Mouse (Mus musculus) heart, embryonic 14.5 days (tissue): Measurements from ENCODE around the gene Grik3. TPM values are rescaled to one million over a fixed set of nuclear protein-coding genes. Genes with fewer than 3 reads are reported as not detected.

Experiments
- ATAC-seq: fragments of 200-750 bp; cut with Nextera tagmentation; 2 replicates; pipeline ENCODE4 v1.8.0; 2017; ENCODE audit warnings: low read depth, moderate TSS enrichment; ENCODE audit not compliant: insufficient number of reproducible peaks, insufficient read depth, low FRiP score
- H3K27ac ChIP-seq, 2 experiments: fragments of 200-500 bp in 1 of 2; fragments of 300-500 bp in 1 of 2; sonication (generic) in 1 of 2; replicated peaks in 1 of 2; 2 replicates each; pipeline ENCODE4 v1.5.1; 2012 to 2014; ENCODE audit warnings: low read depth in 2 of 2, low read length in 2 of 2, control low read depth in 1 of 2, mild to moderate bottlenecking in 1 of 2, mixed read lengths in 1 of 2; ENCODE audit not compliant: control insufficient read depth in 1 of 2, insufficient read depth in 1 of 2
- H3K27me3 ChIP-seq: fragments of 300-500 bp; sonication (generic); 2 replicates; pipeline ENCODE4 v1.6.1; 2014; ENCODE audit warnings: mild to moderate bottlenecking, low read length, control low read depth; ENCODE audit not compliant: control insufficient read depth, insufficient read depth
- H3K36me3 ChIP-seq: fragments of 300-500 bp; sonication (generic); 2 replicates; pipeline ENCODE4 v1.6.1; 2014; ENCODE audit warnings: mild to moderate bottlenecking, control low read depth, low read length, mixed read lengths; ENCODE audit not compliant: control insufficient read depth, insufficient read depth
- H3K4me1 ChIP-seq, 2 experiments: fragments of 200-500 bp in 1 of 2; fragments of 300-500 bp in 1 of 2; sonication (generic) in 1 of 2; 2 replicates each; pipeline ENCODE4 v1.6.1; 2012 to 2014; ENCODE audit warnings: low read length in 2 of 2, control low read depth in 1 of 2, mixed read lengths in 1 of 2; ENCODE audit not compliant: control insufficient read depth in 2 of 2, insufficient read depth in 2 of 2
- H3K4me2 ChIP-seq: fragments of 300-500 bp; sonication (generic); 2 replicates; pipeline ENCODE4 v1.6.1; 2014; ENCODE audit warnings: mild to moderate bottlenecking, low read length
- H3K4me3 ChIP-seq, 2 experiments: fragments of 200-500 bp in 1 of 2; fragments of 300-500 bp in 1 of 2; sonication (generic) in 1 of 2; 2 replicates each; pipeline ENCODE4 v1.5.1; 2012 to 2014; ENCODE audit warnings: low read length in 2 of 2, mild to moderate bottlenecking in 2 of 2, control low read depth in 1 of 2, low read depth in 1 of 2, moderate library complexity in 1 of 2; ENCODE audit not compliant: control insufficient read depth in 1 of 2, insufficient read depth in 1 of 2
- H3K9ac ChIP-seq: fragments of 300-500 bp; sonication (generic); 2 replicates; pipeline ENCODE4 v1.6.1; 2014; ENCODE audit warnings: mild to moderate bottlenecking, low read length
- H3K9me3 ChIP-seq: fragments of 300-500 bp; sonication (generic); 2 replicates; pipeline ENCODE4 v1.6.1; 2016; ENCODE audit warnings: low read length, control low read depth; ENCODE audit not compliant: control insufficient read depth
- WGBS: fragments of 180-500 bp; shearing (Covaris S2); extraction: QIAGEN DNeasy Blood & Tissue Kit; methylation state at CpG from one replicate; pipeline ENCODE4 v1.1.7; 2014; 5-methylcytosine and 5-hydroxymethylcytosine counted together
- polyA plus RNA-seq: library from polyadenylated mRNA; unstranded; fragments of >200 nt; fragmentation: Nextera tagmentation; extraction: Ambion mirVana; gene quantifications from 2 replicates; pipeline ENCODE4 v1.2.1, GENCODE M21; 2014

The Grik3 gene
- polyA plus RNA-seq, 1 experiment from 2014 or later, result 0.22 TPM

DNA sequence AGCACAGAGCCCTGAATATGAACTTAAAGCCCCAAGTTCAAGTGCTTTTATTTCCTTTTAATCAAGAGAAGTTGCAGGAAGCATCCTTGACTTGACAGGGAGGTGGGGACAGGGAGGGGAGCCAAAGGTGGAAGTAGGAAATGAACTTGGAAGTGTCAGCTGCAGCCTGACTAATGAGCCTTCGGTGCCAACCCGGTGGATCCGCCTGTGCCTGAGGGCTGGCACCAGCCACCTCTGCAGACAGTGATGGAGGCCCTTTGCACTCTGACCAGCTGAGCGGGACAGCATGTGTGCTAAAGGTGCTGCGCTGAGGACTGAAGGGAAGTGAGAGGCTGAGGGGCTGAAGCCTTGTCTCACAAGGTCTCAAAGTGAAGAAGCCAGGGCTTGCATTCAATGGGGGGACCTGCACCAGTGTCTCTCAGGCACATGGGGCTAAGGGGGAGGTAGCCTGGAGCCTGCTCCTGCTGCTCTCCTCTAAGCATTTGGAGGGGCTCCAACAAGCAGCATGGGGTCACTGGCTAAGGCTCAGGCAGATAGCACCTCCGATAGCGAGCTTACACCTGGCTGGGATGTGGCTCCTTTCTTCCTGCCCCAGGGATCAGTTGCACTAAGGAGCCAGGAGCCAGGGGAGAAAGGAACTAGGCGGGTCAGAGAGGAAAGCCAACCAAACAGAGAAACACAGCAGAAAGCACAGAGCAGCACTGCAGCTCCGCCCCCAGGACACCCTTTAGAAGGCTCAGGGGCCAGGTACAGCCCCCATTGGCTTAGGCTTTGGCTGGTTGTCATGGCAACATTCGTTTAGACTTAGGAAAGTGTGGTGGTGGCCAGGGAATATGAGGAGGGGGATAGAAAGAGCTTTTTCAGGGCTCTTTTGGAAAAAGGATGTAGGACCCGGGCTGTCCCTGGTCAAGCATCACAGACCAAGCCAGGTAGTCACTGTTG lies 33.1 kb upstream of the Grik3 start:
- H3K27ac ChIP-seq, result no peak overlapping the region
- no peaks in the 10 kb centered on the region for H3K36me3 ChIP-seq
- H3K9ac ChIP-seq, result no peak overlapping the region
- H3K4me2 ChIP-seq, result no peak overlapping the region
- no peak overlapping the region for H3K4me3 ChIP-seq
- H3K27me3 ChIP-seq, result no peaks in the 10 kb centered on the region; the same call in none of the 2 replicates
- ATAC-seq, result no peak
- WGBS, result 35% methylated on average over 11 of the region's 11 CpGs
- H3K4me1 ChIP-seq, result peaks cover 0 to 2% of the 10 kb centered on the region in 2 experiments; a peak in 1 of 4 replicates
- H3K9me3 ChIP-seq, result no peaks in the 10 kb centered on the region

DNA sequence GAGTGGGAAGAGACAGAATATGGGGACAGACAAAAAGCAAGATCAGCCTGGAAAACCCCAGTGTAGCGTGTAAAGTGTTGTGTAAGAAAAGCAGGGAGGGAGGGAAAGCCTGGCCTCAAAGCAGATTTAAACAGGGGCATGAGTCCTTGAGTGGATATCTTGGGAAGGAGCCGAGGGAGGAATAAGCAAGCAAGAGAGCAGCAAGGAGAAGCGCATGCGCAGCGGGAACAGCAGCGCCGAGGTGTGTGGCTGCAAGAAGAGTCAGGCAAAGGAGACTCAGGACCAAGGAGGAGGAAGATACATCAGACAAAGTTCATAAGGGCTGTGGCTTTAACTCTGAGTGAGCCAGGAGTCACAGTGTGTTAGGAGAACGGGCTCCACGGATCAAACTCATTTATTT lies 30.7 kb upstream of the Grik3 start:
- Histone ChIP-seq H3K9me3 (no peaks in the 10 kb centered on the region), H3K27ac (no peak overlapping the region), H3K4me3 (no peak overlapping the region), H3K4me1 (no peaks in the 10 kb centered on the region), H3K27me3 (peaks cover 7% of the 10 kb centered on the region; the same call in 1 of the 2 replicates), H3K36me3 (no peaks in the 10 kb centered on the region), H3K9ac (no peak overlapping the region), H3K4me2 (no peak overlapping the region)
- ATAC-seq, result no peak
- WGBS, result 71% methylated on average over 9 of the region's 9 CpGs

DNA sequence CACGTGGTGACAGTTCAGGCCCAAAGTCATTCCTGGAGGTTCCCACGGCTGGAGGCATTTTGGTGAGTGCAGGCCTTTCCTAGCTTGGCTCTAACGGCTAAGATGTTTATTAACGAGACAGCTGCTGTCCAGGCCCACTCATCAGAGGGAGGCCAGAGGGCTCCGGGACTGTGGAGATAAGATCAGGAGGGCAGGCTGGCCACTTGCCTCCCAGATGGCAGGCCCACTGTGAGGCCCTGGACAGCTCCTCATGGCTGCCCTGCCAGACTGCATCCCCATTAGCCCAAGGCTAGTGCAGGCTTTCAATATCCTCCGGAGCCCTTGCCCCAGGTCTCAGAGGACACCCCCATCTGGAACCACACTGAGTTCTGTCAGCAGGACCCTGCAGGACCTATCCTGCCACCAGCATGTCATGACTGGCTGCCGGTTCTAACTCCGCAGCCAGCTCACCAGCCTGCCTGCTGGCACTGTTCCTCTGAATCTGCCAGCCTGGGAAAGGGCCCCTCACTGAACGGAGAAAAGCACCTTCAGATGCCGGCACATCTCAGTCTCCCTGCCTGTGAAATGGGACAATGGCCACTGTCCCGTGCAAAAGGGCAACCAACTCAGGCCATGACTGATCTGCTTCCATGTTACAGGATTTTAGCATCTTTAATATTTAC lies 20.7 kb upstream of the Grik3 start:
- no peaks in the 10 kb centered on the region for H3K36me3 ChIP-seq
- H3K4me2 ChIP-seq, result no peak overlapping the region
- no peak overlapping the region for H3K9ac ChIP-seq
- ATAC-seq, result no peak
- no peaks in the 10 kb centered on the region for H3K9me3 ChIP-seq
- no peak overlapping the region for H3K4me3 ChIP-seq
- no peak overlapping the region for H3K27ac ChIP-seq
- H3K27me3 ChIP-seq, result no peaks in the 10 kb centered on the region
- H3K4me1 ChIP-seq, result no peaks in the 10 kb centered on the region
- WGBS, result 35% methylated on average over 11 of the region's 11 CpGs

DNA sequence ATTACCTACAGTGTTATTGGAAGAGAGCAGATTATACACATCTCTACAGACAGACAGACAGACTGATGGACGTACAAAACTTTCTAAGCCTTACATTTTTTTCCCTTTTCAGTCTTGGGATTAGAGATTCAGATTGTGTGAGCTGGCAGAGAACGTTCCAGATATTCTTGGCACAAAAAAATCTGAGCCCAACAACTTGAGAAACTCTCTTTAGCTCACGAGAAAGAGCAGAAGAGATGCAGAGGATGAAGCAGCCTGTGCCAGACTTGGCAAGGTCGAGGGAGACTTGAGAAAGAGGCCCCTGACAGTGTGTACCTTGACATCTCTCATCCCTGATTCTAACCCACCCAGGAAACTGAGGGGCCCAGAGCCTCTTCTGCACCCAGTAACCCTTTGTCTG lies 15.6 kb upstream of the Grik3 start:
- Histone ChIP-seq H3K4me3 (no peak overlapping the region), H3K9ac (no peak overlapping the region), H3K9me3 (no peaks in the 10 kb centered on the region), H3K4me1 (no peaks in the 10 kb centered on the region), H3K4me2 (no peak overlapping the region), H3K27ac (no peak overlapping the region), H3K36me3 (no peaks in the 10 kb centered on the region), H3K27me3 (peaks cover 20% of the 10 kb centered on the region)
- 51% methylated on average over 4 of the region's 4 CpGs for WGBS
- no peak for ATAC-seq

DNA sequence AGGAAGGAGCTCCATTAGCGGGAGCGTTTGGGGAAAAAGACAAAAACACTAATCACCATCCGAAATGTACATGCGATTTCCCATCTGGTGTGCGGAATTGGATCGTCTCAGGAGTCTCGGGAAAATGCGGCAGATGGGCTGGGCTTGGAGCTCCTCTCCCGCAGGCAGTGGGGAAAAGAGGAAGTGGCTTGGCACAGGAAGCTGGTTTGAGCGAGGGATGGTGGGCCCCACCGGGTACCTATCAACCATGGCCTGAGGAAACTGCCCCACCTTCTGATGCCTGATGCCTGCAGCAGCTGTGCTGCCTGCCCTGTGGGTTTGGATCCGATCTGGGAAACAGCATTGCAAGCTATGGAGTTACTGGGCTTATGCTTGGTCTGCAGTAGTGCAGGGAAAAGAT lies 12.4 kb upstream of the Grik3 start:
- Histone ChIP-seq H3K27ac (no peak overlapping the region), H3K9ac (no peak overlapping the region), H3K4me3 (no peak overlapping the region), H3K4me1 (no peaks in the 10 kb centered on the region), H3K36me3 (no peaks in the 10 kb centered on the region), H3K27me3 (peaks cover 52% of the 10 kb centered on the region), H3K9me3 (no peaks in the 10 kb centered on the region), H3K4me2 (no peak overlapping the region)
- 30% methylated on average over 12 of the region's 12 CpGs for WGBS
- no peak for ATAC-seq

DNA sequence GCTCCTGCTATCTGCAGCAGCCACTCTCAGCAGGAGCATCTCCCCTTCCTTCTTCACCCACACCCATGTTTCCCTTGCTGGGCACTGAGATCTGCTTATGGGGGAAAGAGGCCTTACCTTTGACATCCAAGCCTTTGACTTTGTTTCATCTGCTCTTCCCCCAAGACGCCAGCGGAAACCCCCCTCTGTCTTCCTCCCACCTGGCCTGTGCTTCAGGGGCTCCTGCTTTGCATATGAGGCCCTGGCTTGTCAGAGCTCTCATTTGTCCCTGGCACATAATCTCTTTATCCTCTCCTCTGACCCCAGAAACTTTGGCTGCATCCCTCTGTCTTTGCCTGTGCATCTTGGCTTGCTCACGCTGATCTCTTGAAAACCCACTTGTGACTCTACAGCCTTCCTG lies 9.2 kb upstream of the Grik3 start:
- Histone ChIP-seq H3K4me3 (no peak overlapping the region), H3K9ac (no peak overlapping the region), H3K9me3 (no peaks in the 10 kb centered on the region), H3K27ac (no peak overlapping the region), H3K4me2 (no peak overlapping the region), H3K4me1 (no peaks in the 10 kb centered on the region), H3K27me3 (peaks cover 80% of the 10 kb centered on the region), H3K36me3 (no peaks in the 10 kb centered on the region)
- WGBS, result 15% methylated on average over 3 of the region's 3 CpGs
- no peak for ATAC-seq

DNA sequence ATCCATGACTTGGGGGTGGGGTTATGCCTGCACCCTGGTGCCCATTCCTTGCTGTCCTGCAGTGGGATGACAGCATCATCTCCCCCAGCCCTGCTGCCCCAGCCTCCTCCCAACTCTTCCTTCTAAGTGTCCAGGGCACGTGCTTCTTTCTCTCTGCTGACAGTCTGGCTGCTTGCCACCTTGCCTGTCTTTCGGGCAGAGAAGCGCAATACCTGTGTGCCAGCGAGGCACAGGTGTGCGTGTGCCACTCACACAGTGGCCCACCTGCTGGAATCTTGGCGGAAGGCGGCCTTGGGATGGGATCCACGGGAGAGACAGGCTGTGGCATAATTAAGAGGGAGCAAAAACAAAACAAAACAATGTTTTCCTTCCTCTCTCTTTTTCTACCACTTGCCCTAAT lies 6.4 kb upstream of the Grik3 start:
- Histone ChIP-seq H3K36me3 (no peaks in the 10 kb centered on the region), H3K4me3 (no peak overlapping the region), H3K4me1 (no peaks in the 10 kb centered on the region), H3K27ac (no peak overlapping the region), H3K4me2 (no peak overlapping the region), H3K9ac (no peak overlapping the region), H3K27me3 (peaks cover 96% of the 10 kb centered on the region), H3K9me3 (no peaks in the 10 kb centered on the region)
- no peak for ATAC-seq
- WGBS, result 27% methylated on average over 8 of the region's 8 CpGs
